Mouse (Mus musculus) heart, adult 2 months (tissue): Measurements from ENCODE around the gene Eml1. TPM values are rescaled to one million over a fixed set of nuclear protein-coding genes. Genes with fewer than 3 reads are reported as not detected.

ENCODE experiments used
- DNase-seq, 2 experiments: peaks; one replicate each; pipeline ENCODE4 v3.0.0; 2021
- H3K27ac ChIP-seq: fragments of 200-600 bp; 2 replicates; pipeline ENCODE4 v1.8.1; 2022
- H3K27me3 ChIP-seq: fragments of 200-500 bp; 2 replicates; pipeline ENCODE4 v1.6.1; 2012; ENCODE audit warnings: mild to moderate bottlenecking, low read length, inconsistent platforms, mixed read lengths; ENCODE audit not compliant: control insufficient read depth, insufficient read depth
- H3K36me3 ChIP-seq: fragments of 200-500 bp; 2 replicates; pipeline ENCODE4 v1.6.1; 2012; ENCODE audit warnings: low read length, inconsistent platforms; ENCODE audit not compliant: control insufficient read depth, insufficient read depth
- H3K4me1 ChIP-seq: fragments of 200-500 bp; 2 replicates; pipeline ENCODE4 v1.6.1; 2011; ENCODE audit warnings: low read length; ENCODE audit not compliant: control insufficient read depth, insufficient read depth
- H3K4me3 ChIP-seq: fragments of 200-600 bp; 2 replicates; pipeline ENCODE4 v1.8.1; 2022
- H3K79me2 ChIP-seq: fragments of 200-500 bp; replicated peaks from 2 replicates; pipeline ENCODE4 v1.6.1; 2012; ENCODE audit warnings: mild to moderate bottlenecking, inconsistent platforms, low read length, moderate library complexity, mixed read lengths; ENCODE audit not compliant: control insufficient read depth, insufficient read depth
- H3K9ac ChIP-seq: fragments of 200-500 bp; 2 replicates; pipeline ENCODE4 v1.6.1; 2012; ENCODE audit warnings: low read depth, mild to moderate bottlenecking, control low read depth, inconsistent platforms, low read length, mixed read lengths
- CTCF ChIP-seq: fragments of 200-600 bp; IDR thresholded peaks from 2 replicates; pipeline ENCODE4 v1.8.1; 2022; ENCODE audit warnings: antibody characterized with exemption, mild to moderate bottlenecking, moderate library complexity
- EP300 ChIP-seq: fragments of 200-500 bp; IDR thresholded peaks from 2 replicates; pipeline ENCODE4 v1.6.1; 2011; ENCODE audit warnings: low read depth, low read length, control low read depth; ENCODE audit not compliant: insufficient read depth
- POLR2A ChIP-seq: fragments of 200-500 bp; IDR thresholded peaks from 2 replicates; pipeline ENCODE4 v1.6.1; 2011; ENCODE audit warnings: mild to moderate bottlenecking, low read depth, low read length, control low read depth; ENCODE audit not compliant: insufficient read depth
- WGBS: fragments of 180-500 bp; shearing (Covaris S2); methylation state at CpG from one replicate; pipeline ENCODE4 v1.1.7; 2018; 5-methylcytosine and 5-hydroxymethylcytosine counted together
- intact Hi-C: fragments of 180-260 bp; cut with DNase I; formaldehyde crosslinking; loops from one replicate; pipeline ENCODE4 v1.15.1; 2025
- polyA plus RNA-seq: library from polyadenylated mRNA; depleted of rRNA; stranded (reverse); fragments of >200 nt; gene quantifications from 2 replicates; pipeline ENCODE4 v1.2.3, GENCODE M21; 2012
- total RNA-seq, 2 experiments: library from RNA; stranded (reverse); gene quantifications; 2 replicates each; pipeline ENCODE4 v1.2.3; 2021

Gene Eml1
- total and polyA plus RNA-seq, 3 experiments, result 68.7 to 84.7 (median 73.5) TPM

DNA sequence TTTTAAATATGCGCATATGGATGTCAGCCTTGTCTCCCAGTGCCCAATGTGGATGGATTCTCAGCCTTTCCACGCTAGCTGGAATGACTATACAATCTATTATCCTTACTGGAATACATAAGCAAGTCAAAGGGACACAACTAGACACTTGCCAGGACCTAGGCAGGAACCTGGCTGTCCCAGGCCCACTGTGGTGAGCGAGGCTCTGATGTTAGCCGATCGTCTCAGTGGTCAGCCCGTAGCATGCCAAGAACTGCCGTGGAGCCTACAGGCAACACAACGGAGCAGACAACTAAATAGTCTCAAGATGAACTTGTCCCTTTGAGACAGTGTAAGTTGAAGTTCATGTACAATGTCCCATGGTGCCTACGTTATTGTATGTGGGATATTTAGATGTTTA, 44.2 kb downstream of the Eml1 start:
- H3K9ac ChIP-seq, result no peak overlapping the region
- no peaks in the 10 kb centered on the region for H3K79me2 ChIP-seq
- H3K4me1 ChIP-seq, result no peaks in the 10 kb centered on the region
- intact Hi-C loops, result no loop called here
- H3K27me3 ChIP-seq, result no peaks in the 10 kb centered on the region
- no peak for TF ChIP-seq EP300
- no peak for TF ChIP-seq POLR2A
- TF ChIP-seq CTCF, result no peak
- WGBS, result 95% methylated on average over 9 of the region's 9 CpGs
- H3K27ac ChIP-seq, result no peak overlapping the region
- no peak for DNase-seq
- no peaks in the 10 kb centered on the region for H3K36me3 ChIP-seq
- no peak overlapping the region for H3K4me3 ChIP-seq

DNA sequence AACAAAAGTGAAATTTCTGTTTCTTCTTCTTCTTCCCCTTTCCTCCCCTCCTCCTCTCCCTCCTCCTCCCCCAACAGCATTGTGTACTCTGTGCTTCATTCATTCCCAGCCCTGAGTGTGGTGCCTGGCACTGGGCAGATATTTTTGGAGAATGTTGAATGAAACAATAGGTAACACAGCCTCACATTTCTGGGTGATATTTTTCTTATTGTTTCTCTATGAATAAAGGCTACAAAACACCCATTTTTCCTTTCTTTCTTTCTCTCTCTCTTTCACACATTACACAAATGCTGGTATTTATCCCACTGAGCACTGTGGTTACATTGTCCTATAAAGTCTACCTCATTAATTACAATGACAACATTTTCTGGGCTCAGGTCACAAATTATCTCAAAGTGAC, 48.8 kb downstream of the Eml1 start:
- DNase-seq, result no peak
- intact Hi-C loops, result no loop called here

DNA sequence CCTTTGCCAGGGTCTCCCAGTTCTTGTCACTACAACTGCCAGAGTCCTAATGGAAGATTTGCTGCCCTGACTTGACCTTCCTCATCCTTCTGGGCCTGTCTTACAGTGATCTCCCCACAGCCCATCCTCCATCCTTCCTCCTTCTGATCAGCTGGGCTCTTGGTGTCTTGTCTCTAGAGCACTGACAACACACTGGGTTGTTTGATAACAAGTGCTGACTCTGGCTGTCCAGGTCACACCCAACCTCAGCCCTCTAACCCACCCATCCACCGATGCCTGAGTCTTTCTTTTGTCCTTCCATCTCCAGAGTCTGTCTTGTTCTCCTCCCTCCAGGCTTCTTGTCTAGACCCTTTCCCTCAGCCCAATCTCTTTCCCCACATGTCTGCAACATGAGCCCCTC, 50.7 kb downstream of the Eml1 start:
- Histone ChIP-seq H3K27me3 (no peaks in the 10 kb centered on the region), H3K36me3 (no peaks in the 10 kb centered on the region), H3K4me3 (no peak overlapping the region), H3K9ac (no peak overlapping the region), H3K79me2 (0 out of 2 replicates have a peak, but pooled peaks cover 3% of the 10 kb centered on the region), H3K4me1 (peaks cover 8% of the 10 kb centered on the region), H3K27ac (no peak overlapping the region)
- no peak for TF ChIP-seq POLR2A
- TF ChIP-seq EP300, result no peak
- no peak for TF ChIP-seq CTCF
- no peak for DNase-seq
- 77% methylated on average over 1 of the region's 1 CpGs for WGBS
- intact Hi-C loops, result no loop called here

More for the DNA sequence above, 48.8 kb downstream of the Eml1 start:
- TF ChIP-seq POLR2A, result no peak
- no peak for TF ChIP-seq CTCF
- TF ChIP-seq EP300, result no peak
- Histone ChIP-seq H3K79me2 (no peaks in the 10 kb centered on the region), H3K4me3 (no peak overlapping the region), H3K4me1 (peaks cover 4% of the 10 kb centered on the region), H3K9ac (no peak overlapping the region), H3K36me3 (no peaks in the 10 kb centered on the region), H3K27me3 (no peaks in the 10 kb centered on the region), H3K27ac (no peak overlapping the region)

DNA sequence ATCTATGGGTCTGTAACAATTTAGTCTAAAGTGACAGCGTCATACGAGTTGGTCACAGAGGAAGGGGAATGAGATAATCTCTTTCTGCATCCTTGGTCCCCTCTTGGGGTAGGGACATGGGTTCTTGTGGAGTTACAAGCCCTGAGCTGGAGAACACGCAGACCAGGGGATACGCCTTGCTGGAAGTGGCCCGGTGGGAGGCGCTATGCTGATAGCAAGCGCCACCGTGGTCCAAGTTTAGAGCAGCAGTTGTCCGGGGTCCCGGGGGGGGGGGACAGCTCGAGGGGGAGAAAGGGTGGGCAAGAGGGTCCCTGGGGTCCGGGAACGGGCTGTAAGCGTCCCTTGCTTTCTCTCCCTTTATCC, 51.7 kb downstream of the Eml1 start:
- DNase-seq, result peak in 1 of 2 experiments; percentile 67
- no peaks in the 10 kb centered on the region for H3K27me3 ChIP-seq
- H3K9ac ChIP-seq, result peak overlapping the region; percentile 95
- intact Hi-C loops, result loop anchor here (1.0 to 2.0 kb wide), 2 partner anchors 26 to 58 kb away; no protein-coding TSS in a partner anchor
- WGBS, result 2% methylated on average over 14 of the region's 14 CpGs
- peak overlapping the region; percentile 61 for H3K27ac ChIP-seq
- H3K79me2 ChIP-seq, result 0 out of 2 replicates have a peak, but pooled peaks cover 3% of the 10 kb centered on the region
- peaks cover 8% of the 10 kb centered on the region for H3K4me1 ChIP-seq
- H3K4me3 ChIP-seq, result peak overlapping the region; percentile 85
- TF ChIP-seq CTCF (0 out of 2 replicates have a peak, but pooled peaks have one; percentile 52), POLR2A (no peak), EP300 (no peak)
- H3K36me3 ChIP-seq, result no peaks in the 10 kb centered on the region

DNA sequence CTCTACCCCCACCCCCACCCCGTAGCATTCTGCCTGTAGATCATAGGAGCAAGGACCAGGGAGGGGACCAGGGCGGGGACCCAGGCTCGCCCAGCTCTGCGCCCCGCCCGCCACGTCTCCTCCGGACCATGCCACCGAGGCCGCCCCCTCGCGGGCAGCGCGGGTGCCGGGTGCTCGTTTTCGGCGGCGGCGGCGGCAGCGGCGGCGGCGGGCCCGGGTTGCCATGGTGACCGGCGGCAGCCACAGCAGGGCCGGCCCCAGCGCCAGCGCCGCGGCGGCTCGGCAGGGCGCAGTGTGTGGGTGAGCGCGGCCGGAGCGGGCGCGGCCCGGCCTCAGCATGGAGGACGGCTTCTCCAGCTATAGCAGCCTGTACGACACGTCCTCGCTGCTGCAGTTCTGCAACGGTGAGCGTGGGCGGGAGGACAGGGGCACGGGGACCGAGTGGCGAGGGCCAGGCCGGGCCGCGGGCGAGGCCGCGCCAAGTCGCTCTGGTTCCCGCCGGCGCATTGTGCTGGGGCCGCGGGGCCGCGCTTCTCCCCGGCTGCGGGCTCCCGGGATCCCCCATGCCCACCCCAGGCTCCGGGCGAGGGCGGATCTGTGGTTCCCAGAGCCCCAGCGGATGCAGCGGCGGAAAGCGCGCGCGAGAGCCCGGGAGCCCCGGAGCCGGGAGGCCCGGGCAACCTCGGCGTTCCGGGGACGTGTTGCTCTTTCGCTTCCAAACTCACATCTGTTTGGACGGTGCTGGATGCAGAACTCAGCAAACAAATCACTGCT, 52.3 kb downstream of the Eml1 start:
- DNase-seq, result peak; percentile 94 to 95
- Histone ChIP-seq H3K36me3 (no peaks in the 10 kb centered on the region), H3K79me2 (0 out of 2 replicates have a peak, but pooled peaks cover 3% of the 10 kb centered on the region), H3K9ac (peak overlapping the region; percentile 95), H3K27ac (peak overlapping the region; percentile 86), H3K4me3 (peak overlapping the region; percentile 85), H3K4me1 (peaks cover 8% of the 10 kb centered on the region), H3K27me3 (no peaks in the 10 kb centered on the region)
- WGBS, result under 1% methylated on average over 90 of the region's 90 CpGs
- intact Hi-C loops, result loop anchor here (1.0 to 2.0 kb wide), 3 partner anchors 26 to 90 kb away; no protein-coding TSS in a partner anchor
- TF ChIP-seq POLR2A (no peak), EP300 (no peak), CTCF (peak; percentile 66)

DNA sequence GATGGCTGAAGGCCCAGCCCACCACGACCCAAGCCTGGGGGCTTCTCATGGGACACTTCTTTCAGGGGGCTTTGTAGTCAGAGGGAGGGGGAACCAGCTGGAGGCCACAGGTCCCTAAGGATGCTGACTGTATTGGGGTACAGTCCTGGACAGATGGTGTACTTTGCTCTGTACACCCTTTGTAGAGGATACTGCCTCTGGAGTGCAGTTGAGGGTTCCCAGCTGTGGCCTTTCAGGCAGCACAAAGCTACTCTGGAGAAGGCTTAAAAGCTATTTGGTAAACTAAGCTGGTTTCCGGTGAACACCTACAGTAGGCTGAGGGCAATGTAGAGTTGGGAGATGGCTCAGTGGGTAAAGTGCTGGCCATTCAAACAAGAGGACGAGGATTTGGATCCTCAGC, 60.2 kb downstream of the Eml1 start:
- 88% methylated on average over 3 of the region's 3 CpGs for WGBS
- intact Hi-C loops, result no loop called here

More for the DNA sequence above, 60.2 kb downstream of the Eml1 start:
- Histone ChIP-seq H3K27me3 (no peaks in the 10 kb centered on the region), H3K27ac (no peak overlapping the region), H3K79me2 (peaks cover 4% of the 10 kb centered on the region), H3K4me1 (peaks cover 6% of the 10 kb centered on the region), H3K4me3 (no peak overlapping the region), H3K9ac (no peak overlapping the region), H3K36me3 (no peaks in the 10 kb centered on the region)
- TF ChIP-seq POLR2A (no peak), EP300 (no peak)
- DNase-seq, result no peak
